Mouse (Mus musculus): Measurements from ENCODE around the gene Kctd21.
A peak's percentile ranks its signal among the peaks of the same experiment; 100 is the strongest.

Kctd21 gene

DNA sequence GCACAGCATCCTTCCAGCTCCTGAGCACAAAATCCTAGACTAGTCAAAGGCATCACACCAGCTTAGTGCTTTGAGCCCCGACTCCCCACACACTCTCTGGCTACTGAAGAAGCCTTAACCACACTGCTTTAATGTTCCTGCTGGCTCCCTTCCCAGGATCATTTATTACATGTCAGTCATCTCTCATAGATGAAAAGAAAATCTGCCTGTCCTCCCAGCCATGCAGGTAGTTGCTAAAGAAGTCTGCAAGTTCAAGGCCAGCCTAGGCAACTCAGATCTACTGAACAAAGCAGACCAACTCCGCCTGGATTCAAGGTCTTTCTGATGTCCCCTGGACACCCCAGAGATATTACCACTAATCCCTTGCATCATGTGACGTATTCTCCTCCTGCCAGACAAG lies 14.4 kb upstream of the Kctd21 start:
- no peak for DNase-seq (ENCODE audit: low read depth, low spot score)

DNA sequence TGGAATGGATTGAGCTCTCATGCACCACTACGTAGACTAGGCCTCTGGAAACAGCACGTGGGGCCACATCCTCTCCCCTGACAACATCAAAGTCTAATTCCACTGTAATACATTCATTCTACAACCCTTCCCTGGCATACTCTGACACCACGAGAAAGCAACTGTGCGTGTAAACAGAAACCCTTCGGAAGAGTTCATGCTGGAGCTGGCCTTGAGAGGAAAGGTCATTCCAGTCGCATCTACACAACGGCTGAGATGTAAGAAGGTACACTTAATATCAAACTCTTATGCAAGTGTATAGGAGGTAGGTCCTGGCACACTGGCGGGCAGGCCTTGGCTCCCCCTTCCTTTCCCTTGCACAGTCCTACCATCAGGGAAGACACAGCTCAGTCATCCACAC lies 7.8 kb upstream of the Kctd21 start:
- no peak for DNase-seq (ENCODE audit: low read depth, low spot score)

GRCm38 (mm10) chr7:97325156-97325985 lies 6.8 kb upstream of the Kctd21 start:
- no peak for DNase-seq (ENCODE audit: low read depth, low spot score)

DNA sequence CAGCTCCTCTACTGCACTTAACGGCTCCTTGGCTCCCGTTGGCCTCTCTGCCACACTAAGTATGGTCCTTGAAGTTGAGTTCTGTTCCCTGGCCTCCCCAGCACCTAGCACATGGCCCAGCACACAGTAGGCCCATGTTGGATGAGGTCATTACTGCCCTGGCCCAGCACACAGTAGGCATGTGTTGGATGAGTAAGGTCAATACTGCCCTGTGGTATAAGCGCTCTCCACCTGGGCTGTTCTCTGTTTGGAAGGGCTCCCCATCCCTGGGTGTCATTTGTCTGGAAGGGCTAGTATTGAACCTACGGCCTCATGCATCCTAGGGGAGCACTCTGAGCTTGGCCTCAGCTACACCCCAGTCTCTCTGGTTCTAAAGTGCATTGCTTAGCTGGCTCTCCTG lies 4.8 kb upstream of the Kctd21 start:
- DNase-seq (ENCODE audit: low read depth, low spot score): no peak

DNA sequence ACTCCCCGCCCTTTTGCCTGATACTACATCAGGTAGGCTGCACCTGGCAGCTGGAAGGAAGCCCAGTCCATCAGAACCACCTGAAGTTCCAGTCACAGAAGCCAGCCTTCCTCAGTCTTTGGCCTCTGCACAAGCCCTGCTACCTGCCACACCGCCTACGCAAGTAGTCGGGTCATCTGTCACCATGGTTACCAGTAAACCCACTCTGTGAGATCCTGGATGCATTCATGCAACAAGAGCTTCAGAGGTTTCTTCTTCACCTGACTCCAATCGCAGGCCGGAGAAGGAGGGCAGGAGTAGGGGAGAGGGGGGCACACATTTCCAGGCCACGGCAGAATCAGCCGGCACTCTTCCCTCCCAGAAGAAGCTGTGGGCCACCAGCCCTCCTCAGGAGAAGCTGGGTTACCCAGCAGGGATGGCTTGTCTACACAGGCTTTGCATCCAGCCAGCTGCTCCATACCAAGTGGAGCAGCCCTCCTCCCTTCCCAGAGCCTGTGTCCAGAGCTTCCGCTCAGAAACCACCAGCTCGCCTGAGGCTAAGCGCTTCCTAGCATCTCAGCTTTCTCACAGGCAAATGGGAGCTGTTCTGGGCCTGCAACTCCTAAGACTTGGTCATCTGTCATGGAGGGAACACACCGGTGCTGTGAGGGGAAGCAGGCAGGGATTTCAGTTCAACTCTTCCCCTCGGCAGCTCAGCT lies 3.1 kb upstream of the Kctd21 start:
- DNase-seq (ENCODE audit: low read depth, low spot score): no peak

DNA sequence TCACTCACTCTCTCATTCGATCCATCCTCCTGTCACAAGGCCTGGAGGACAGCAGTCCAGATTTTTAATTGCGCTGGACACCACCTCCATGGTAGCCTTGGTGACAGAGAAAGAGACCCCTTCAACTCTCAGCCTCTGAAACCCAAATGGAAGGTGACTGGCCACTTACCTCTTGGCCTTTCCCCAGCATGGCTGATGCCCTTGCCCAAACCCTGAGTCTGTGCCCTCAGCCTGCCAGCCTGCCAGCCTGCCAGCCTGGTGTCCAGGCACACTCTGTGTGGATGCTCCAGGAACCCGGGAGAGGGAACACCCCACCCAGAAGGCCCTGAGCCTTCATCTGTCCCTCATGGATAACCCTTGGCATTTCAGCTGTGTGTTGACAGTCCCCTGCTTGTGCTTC lies 2.5 kb upstream of the Kctd21 start:
- no peak for DNase-seq (ENCODE audit: low read depth, low spot score)

DNA sequence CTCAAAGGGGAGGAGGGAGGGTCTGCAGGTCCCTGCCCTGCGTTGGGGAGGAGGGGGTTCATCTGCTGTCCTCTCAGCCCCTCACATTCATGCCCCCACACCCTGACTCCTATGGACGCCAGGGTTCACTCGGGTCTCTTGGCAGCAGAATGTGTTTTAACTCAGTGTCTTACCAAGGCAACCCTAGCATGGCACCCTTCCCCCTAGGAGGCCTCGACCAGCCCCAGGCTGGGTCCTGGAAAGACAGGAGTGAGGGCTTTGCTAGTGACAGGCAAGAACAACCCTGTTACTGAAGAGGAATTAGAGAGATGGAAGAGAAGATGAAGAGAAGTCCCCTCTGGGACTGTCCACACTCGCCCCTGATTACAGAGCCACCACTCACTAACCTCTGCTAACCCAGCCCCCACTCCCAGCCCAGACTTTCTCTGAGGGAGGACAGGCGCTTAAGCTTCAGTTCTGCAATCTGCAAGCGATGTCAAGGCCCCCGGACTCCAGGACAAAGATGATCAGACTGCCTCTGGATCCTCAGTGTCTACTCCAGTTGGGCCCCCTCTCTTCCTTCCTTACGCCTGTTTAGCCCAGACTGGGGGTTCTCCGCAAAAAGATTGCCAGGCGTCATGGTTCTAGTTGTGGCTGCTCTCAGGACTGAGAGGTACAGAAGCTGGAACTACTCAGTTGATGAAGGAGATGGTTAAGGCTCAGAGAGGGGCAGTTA lies 1.0 kb upstream of the Kctd21 start:
- no peak for DNase-seq (ENCODE audit: low read depth, low spot score)

DNA sequence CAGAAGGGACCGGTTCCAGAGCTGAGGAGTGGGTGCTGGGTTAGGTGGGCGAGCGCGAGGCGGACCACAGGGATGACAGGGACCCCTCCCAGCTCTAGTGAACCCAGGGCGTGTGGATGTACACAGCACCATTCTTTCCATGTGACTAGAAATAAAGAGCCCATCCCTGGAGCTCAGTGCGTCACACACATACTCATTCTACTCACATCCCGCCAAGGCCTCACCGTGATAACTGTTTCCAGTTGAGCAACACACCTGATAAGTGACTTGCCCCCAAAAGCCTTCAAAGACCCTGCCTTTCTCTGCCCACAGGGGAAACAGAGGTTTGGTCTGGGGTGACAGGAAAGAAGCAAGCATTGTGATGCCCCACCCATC lies 527 bp downstream of the Kctd21 start:
- DNase-seq (ENCODE audit: low read depth, low spot score): no peak

DNA sequence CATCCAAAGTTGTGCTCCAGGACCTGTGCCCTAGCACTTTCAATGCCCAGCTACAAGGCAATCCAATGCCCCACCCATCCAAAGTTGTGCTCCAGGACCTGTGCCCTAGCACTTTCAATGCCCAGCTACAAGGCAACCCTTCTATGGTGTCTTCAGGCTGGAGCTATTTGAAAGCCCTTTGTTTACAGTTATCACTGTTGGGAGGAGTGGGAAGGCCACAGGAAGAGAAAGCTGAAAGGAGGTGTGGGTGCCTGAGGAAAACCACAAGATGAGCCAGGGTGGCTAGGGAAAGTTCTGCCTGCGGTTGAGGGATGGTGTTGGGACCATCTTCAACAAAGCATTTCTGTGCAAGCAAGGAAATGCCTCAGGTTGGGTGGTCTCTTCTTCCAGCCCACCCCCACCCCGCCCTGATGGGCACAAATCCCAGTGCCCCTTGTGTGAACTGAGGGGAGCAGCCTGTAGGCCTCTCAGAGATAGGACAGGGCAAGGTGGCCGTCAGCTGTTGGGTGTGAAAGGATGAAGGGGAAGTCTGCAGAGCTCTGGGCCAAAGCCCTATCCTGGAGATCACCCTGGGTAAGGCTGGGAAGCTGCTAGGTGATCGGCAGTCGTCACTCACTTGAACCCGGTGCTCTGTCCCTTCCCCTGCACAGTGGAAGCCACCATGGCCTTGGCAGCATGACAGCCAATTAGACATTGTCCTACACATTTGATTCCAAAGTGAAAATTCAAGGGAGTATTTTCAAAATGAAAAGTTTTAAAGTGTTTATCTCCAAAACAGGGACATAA lies 1.2 kb downstream of the Kctd21 start:
- DNase-seq (ENCODE audit: low read depth, low spot score): no peak

DNA sequence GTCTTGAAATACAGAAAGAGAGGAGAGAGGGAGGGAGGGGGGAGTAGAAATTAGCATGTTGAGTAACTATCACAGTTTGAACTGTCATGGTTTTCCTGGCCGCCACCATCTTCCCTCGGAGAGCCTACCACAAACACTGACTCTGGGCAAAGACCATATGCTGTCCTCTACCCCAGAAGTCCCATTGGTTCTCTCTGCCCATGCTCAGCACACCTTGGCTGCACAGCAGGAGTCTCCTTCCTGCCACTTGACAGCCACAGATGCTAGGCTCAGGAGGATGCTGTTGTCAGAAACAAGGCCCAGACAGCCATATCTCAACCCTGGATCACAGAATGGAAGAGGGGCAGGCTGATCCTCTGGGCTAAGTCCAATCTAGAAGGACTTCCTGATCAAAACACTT lies 2.3 kb downstream of the Kctd21 start:
- DNase-seq (ENCODE audit: low read depth, low spot score): no peak

DNA sequence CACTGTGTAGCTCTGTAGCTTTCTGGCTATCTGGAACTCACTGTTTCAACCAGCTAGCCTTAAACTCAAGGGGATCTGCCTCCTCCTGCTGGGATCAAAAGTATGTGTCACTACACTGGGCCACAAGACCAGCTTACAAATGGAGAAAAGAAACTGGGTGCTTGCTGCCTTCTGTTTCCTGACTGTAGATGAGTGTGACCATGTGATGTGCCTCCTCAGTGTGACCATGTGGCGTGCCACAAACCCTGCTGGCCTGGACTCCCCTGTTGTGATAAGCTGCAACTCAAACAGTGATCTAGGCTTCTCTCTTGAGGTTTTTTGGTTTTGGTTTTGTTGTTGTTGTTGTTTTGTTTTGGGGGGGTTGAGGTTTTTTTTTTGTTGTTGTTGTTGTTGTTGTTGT lies 4.6 kb downstream of the Kctd21 start:
- no peak for DNase-seq (ENCODE audit: low read depth, low spot score)

- DNase-seq (ENCODE audit: low read depth, low spot score): no peak
Observed at GRCm38 (mm10) chr7:97338593-97338992, 6.5 kb downstream of the Kctd21 start.

- no peak for DNase-seq (ENCODE audit: low read depth, low spot score)
Observed at GRCm38 (mm10) chr7:97339623-97340022, 7.5 kb downstream of the Kctd21 start.

- peak; percentile 50 for DNase-seq (ENCODE audit: low read depth, low spot score)
Observed at GRCm38 (mm10) chr7:97340907-97341849, 9.1 kb downstream of the Kctd21 start.

GRCm38 (mm10) chr7:97342961-97343360 lies 10.8 kb downstream of the Kctd21 start:
- DNase-seq (ENCODE audit: low read depth, low spot score): no peak

DNA sequence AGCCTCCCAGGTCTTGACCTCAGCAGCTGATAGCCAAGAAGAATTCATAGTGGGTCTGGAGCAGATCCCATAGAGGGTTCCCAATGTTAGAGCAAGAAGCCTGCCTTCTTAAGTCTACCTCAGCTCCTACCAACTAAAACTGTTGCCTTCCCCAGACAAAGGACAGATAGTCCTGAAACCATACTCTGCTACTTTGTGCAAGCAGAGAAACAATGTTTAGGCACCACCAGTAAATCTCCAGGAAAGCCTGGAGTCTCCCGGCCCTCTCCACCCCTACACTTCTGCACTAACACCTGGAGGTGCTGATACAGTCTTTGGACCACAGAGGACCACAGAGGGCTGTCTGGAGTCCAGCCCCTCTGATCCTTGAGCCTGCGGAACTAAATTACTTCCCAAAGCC lies 12.5 kb downstream of the Kctd21 start:
- no peak for DNase-seq (ENCODE audit: low read depth, low spot score)

DNA sequence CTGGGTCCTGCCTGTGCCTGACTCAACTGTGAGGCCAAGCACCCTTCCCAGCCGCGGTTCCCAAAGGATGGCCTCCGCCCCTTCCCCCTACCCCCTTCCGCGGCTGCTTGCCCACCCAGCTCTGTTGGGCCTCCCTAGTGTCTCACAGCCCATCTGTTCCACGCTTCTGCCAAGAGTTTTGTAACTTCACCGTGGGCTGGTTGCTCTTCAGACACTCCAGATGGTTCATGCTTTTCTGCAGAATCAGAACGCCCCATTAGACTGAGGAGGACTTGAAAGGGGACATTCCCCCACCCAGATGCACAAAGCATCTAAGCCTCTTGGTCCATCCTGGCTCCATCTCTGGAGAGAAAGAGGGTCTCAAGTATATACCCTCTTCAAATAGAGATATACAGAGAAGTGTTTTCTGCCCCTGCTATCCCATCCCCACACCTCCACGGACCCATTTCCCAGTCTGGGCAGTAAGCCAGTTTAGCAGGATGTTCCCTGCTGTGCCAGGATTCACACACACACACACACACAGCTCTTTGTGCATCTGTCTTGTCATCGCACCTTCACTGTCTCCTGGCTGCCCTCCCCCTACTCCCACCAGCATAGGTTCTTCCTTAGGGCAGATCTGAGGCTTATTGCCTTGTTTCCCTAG lies 13.2 kb downstream of the Kctd21 start:
- DNase-seq (ENCODE audit: low read depth, low spot score): peak; percentile 58

DNA sequence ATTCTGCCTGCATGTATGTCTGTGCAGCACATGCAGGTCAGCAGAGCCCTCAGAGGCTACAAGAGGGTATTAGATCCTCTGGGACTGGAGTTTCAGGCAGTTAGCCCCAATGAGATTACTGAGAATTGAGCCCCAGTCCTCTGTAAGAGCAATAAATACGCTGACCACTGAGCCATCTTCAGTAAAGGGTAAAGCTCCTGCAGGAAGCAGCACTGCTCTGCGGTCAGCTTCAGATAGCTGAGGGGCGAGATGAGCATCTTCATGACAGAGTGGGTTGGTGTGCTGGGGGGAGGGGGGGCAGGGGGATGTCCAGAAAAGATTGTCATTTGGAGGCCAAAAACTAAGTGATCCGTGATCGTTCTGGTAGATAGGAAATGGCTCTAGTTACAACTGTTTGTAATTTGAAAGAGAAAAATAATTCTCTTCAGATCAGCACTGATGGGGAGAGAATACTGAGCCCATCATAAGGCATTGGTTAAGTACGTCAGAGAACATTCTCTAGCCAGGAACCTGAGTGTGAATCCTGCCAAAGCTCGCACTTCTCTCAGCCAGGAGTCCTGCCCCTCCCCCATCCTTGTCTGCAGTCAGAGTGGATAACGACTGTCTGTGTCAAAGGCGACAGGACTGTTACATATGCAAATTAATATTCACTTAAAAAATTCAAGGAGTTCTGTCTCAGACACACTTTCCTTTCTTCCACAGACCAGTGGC lies 14.1 kb downstream of the Kctd21 start:
- DNase-seq (ENCODE audit: low read depth, low spot score): no peak

- no peak for DNase-seq (ENCODE audit: low read depth, low spot score)
Observed at GRCm38 (mm10) chr7:97346822-97347166, 14.7 kb downstream of the Kctd21 start.

- DNase-seq (ENCODE audit: low read depth, low spot score): no peak
Observed at GRCm38 (mm10) chr7:97347464-97347863, 15.3 kb downstream of the Kctd21 start.

Measured in skeletal muscle tissue, adult 2 months (tissue).